Mouse (Mus musculus): ENCODE measurements around the gene Tex50. TPM values are rescaled to one million over a fixed set of nuclear protein-coding genes. Genes with fewer than 3 reads are reported as not detected.
"Not testable (repeated sequence)": the region's sequence is repeated elsewhere in the genome, so short reads cannot be mapped to it uniquely, and the experiment has no call there.

The Tex50 gene
- polyA plus RNA-seq, 1 experiment from 2014 or later = 0.59 TPM

DNA sequence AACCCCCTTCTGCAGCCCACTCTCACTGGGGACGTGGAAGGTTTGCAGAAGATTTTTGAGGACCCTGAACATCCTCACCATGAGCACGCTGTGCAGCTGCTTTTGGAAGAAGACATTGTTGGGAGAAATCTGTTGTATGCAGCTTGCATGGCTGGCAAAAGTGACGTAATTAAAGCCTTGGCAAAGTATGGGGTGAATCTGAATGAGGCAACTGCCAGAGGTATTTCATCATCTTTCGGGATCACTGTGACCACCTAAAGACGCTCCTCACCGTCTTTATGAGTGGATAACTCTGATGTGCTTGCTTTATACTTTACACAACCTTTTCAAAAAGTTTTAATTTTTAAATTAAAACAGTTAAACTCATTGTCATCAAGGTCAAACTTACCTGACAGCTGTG is 8.0 kb downstream of the Tex50 start:
- no peak for ATAC-seq (ENCODE audit: insufficient number of reproducible peaks, insufficient read depth, low FRiP score, low TSS enrichment, low read depth)
- no peak overlapping the region for H3K9ac ChIP-seq
- H3K4me3 ChIP-seq = no peak overlapping the region
- H3K4me1 ChIP-seq = no peaks in the 10 kb centered on the region
- no peak overlapping the region for H3K27ac ChIP-seq
- H3K9me3 ChIP-seq = no peaks in the 10 kb centered on the region
- no peak overlapping the region for H3K4me2 ChIP-seq
- no peaks in the 10 kb centered on the region for H3K27me3 ChIP-seq
- WGBS = 82% methylated on average over 6 of the region's 6 CpGs
- no peaks in the 10 kb centered on the region for H3K36me3 ChIP-seq

DNA sequence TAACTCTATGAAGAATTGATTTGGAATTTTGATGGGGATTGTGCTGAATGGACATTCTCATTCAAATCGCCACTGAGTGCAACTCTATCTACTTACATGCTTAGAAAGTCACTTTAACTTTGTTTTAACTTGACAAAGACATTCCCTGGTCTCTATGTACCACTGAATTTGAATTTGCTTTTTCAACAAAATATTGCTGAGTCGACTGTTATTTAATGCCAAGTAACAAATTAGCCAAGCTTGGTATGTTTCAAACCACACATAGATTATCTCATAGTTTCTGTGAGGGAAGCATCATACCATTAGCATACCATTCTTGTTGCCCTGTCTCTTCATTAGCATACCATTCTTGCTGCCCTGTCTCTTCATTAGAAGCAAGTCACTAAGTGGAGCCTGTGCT is 11.2 kb downstream of the Tex50 start:
- Histone ChIP-seq H3K36me3 (no peaks in the 10 kb centered on the region), H3K4me3 (no peak overlapping the region), H3K4me2 (no peak overlapping the region), H3K27me3 (no peaks in the 10 kb centered on the region), H3K27ac (no peak overlapping the region), H3K4me1 (no peaks in the 10 kb centered on the region), H3K9me3 (no peaks in the 10 kb centered on the region), H3K9ac (no peak overlapping the region)
- ATAC-seq (ENCODE audit: insufficient number of reproducible peaks, insufficient read depth, low FRiP score, low TSS enrichment, low read depth) = no peak
- WGBS = 83% methylated on average over 2 of the region's 2 CpGs

DNA sequence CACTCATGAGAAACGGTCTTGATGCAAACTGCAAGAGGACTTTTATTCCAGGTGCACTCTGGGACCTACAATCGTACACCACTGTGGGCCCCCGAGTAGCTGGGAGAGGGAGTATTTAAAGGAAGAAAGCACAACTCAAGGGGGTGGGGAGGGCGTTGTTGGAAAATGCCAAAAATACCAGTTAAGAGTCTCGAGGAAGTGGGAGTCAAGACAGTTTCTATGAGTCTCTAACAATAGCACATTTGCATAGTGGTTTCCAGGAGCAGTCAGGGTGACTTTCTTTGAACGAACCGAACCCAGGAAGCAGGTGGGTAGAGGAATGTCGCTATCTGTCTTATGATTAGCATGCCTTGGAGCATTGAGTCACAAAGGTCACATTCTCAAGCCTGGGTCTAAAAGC is 13.5 kb downstream of the Tex50 start:
- 81% methylated on average over 8 of the region's 8 CpGs for WGBS
- not testable (repeated sequence) for ATAC-seq (ENCODE audit: insufficient number of reproducible peaks, insufficient read depth, low FRiP score, low TSS enrichment, low read depth); H3K4me1 ChIP-seq; H3K36me3 ChIP-seq; H3K9me3 ChIP-seq; H3K27ac ChIP-seq; H3K27me3 ChIP-seq; H3K4me2 ChIP-seq; H3K4me3 ChIP-seq; H3K9ac ChIP-seq

DNA sequence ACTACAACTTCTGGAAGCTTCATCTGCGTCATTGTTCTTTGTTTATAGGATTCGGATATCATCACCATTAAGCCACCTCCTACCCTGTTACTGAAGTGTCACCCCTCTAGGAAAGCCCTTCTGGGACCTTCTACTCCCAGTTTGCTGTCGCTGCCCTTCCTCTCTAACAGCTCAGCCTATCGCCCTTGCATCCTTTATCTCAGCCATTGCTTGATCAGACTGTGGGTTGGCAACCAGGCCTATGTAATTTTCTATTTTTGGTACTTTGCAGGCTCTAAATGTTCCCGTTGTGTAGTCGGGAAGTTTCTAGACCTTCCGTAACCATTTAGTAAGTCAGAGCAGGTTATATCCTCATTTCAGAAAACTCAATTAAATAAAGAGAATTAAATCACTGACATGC is 15.9 kb downstream of the Tex50 start:
- Histone ChIP-seq H3K27ac (no peak overlapping the region), H3K4me2 (peak overlapping the region; percentile 74; the same call in 1 of the 2 replicates), H3K27me3 (no peaks in the 10 kb centered on the region), H3K36me3 (no peaks in the 10 kb centered on the region), H3K9ac (no peak overlapping the region), H3K9me3 (no peaks in the 10 kb centered on the region), H3K4me1 (no peaks in the 10 kb centered on the region), H3K4me3 (no peak overlapping the region; the same call in 1 of the 2 replicates)
- no peak for ATAC-seq (ENCODE audit: insufficient number of reproducible peaks, insufficient read depth, low FRiP score, low TSS enrichment, low read depth)
- 89% methylated on average over 7 of the region's 7 CpGs for WGBS

DNA sequence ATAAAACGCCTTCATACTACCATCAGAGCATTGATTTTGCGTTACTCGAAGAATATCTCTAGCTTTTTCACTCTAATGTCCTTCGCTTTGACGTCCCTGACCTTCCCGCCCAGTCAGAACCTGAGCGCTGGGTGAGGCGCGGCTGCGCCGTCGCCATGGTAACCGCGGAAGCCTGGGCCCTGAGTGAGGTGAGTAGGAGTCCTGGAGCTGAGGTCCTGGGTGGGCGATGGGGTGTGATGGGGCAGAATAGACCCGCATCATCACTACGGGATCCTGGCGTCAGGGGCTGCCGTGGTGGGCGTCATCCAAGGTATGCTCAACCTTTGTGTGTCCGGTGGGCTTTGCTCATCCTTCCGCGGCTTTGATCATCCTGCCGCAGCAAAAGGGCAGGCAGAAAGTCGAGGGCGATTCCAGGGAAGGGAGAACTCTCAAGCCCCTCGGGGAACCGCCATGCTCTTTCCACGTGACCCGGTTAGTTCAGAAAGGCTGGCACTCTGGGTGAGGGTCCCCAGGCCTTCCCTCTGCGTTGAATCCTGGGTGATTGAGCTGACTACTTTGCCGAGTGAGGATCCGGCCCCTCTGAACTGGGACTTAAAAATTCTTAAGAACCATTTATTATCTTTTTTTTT is 16.5 kb downstream of the Tex50 start, which contains the start of gene Ankrd45:
TSS of gene Ankrd45 (plus strand) at position 161 of the 629 bp plus-strand sequence.
- peak within 1 kb of the TSS; percentile 74 for H3K4me2 ChIP-seq
- ATAC-seq (ENCODE audit: insufficient number of reproducible peaks, insufficient read depth, low FRiP score, low TSS enrichment, low read depth) = peak; percentile 82; the same call in 1 of the 2 replicates
- no peak within 1 kb of the TSS for H3K27ac ChIP-seq
- 4% methylated on average over 33 of the region's 33 CpGs for WGBS
- peak within 1 kb of the TSS; percentile 48 for H3K4me3 ChIP-seq
- H3K9me3 ChIP-seq = no peaks in the 10 kb centered on the region
- peak within 1 kb of the TSS; percentile 74 for H3K9ac ChIP-seq
- H3K27me3 ChIP-seq = no peaks in the 10 kb centered on the region
- no peaks in the 10 kb centered on the region for H3K4me1 ChIP-seq
- H3K36me3 ChIP-seq = no peaks in the 10 kb centered on the region

DNA sequence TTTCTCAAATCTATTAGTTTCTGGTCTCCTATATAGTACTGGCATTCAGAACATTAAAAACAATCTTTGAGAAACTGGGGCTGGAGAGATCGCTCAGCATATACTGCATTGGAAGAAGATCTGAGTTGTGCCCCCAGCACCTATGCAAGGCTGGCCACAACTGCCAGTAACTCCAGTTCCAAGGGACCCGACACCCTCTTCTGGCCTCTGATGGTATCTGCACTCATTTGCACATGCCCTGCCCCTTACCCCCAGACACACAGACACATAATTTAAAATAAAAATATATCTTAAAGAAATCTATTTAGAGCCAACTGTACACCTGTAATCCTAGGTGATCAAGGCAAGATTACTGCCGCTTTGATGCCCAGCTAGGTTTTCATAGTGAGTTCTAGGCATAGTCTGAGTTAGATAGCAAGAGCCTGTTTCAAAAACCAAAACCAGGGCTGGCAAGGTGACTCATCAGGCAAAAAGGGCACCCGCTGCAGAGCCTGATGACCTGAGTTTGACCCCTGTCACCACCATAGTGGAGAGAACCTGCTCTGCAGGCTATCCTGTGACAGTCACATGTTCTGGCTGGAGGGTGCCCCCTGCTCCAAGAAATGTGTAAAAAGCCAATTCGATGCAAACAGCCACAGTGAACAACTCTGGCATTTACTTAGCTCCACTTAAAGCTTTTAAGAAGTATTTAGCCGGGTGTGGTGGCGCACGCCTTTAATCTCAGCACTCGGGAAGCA is 18.9 kb downstream of the Tex50 start:
- Histone ChIP-seq H3K4me1 (no peaks in the 10 kb centered on the region), H3K4me3 (no peak overlapping the region), H3K4me2 (no peak overlapping the region), H3K9ac (no peak overlapping the region), H3K27me3 (no peaks in the 10 kb centered on the region), H3K27ac (no peak overlapping the region), H3K36me3 (no peaks in the 10 kb centered on the region), H3K9me3 (no peaks in the 10 kb centered on the region)
- 77% methylated on average over 9 of the region's 9 CpGs for WGBS
- no peak for ATAC-seq (ENCODE audit: insufficient number of reproducible peaks, insufficient read depth, low FRiP score, low TSS enrichment, low read depth)

DNA sequence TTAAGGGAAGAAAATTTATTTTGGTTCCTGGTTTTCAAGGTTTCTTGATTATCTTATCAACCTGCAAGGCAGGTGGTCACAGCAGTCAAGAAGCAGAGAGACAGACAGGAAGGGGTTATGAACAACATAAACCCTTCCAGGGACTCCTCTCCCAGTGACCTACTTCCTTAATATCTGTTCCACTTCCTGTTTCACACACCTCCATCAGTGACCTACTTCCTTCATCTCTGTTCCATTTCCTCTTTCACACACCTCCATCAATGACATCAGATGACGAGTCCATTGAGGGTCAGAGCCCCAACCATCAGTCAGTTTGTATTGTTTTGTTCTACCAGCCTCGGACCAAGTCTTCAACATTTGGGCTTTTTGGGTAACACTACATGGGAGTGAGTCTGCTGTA is 19.6 kb downstream of the Tex50 start:
- Histone ChIP-seq H3K27me3 (no peaks in the 10 kb centered on the region), H3K4me2 (no peak overlapping the region), H3K9ac (no peak overlapping the region), H3K27ac (no peak overlapping the region), H3K4me1 (no peaks in the 10 kb centered on the region), H3K36me3 (no peaks in the 10 kb centered on the region), H3K9me3 (no peaks in the 10 kb centered on the region), H3K4me3 (no peak overlapping the region)
- ATAC-seq (ENCODE audit: insufficient number of reproducible peaks, insufficient read depth, low FRiP score, low TSS enrichment, low read depth) = no peak
- 88% methylated on average over 2 of the region's 2 CpGs for WGBS

DNA sequence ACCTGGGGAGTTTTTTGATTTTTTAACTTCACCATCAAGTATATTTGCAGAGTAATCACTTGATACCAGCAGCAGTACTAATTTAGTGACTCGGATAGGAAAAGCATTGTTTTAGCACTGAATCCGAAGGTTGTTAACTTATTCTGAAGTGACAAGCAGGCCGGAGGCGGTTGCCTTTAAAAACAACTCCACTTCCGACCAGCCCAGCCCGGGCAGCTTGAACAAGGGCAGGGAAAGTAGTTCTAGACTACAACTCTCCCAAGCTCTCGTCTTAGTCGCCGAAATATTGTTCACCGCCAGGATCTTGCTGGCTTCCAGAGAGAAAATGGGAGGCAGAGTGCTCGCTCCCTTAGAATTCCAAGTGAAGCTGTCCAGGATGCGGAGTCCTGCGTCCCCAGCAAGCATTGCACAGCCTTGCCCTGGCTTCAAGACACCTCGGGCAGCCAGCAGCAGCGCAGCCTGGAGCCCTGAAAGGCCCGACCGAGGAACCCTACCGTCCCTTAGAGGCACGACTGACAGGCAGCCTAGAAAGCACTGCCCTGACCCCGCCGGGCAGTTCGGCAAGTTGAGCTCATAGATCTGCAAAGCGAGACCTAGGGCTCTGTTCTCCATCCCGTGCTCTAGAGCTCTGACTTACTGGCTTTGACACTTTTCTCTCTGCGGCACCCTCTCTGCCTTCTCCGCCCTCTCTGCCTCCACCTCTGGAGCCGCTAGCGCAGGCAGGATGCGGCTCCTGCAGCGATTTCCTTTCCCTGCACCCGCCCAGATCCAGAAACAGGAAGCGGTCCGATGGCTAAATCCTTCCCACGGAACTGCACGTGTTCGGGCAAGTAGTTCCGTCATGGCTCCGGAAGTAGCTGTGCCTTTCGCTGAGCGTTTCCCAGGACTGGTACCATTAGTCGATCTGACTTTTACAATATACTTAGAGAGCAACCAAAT is 28.1 kb downstream of the Tex50 start, which contains the start of gene Klhl20:
TSS of gene Klhl20 (minus strand) at position 786 of the 939 bp plus-strand sequence.
- H3K27ac ChIP-seq = peak within 1 kb of the TSS; percentile 90
- H3K9ac ChIP-seq = peak within 1 kb of the TSS; percentile 96
- H3K4me3 ChIP-seq = peak within 1 kb of the TSS; percentile 94
- peak within 1 kb of the TSS; percentile 81 for H3K4me2 ChIP-seq
- H3K27me3 ChIP-seq = no peaks in the 10 kb centered on the region
- no peaks in the 10 kb centered on the region for H3K9me3 ChIP-seq
- ATAC-seq (ENCODE audit: insufficient number of reproducible peaks, insufficient read depth, low FRiP score, low TSS enrichment, low read depth) = peak; percentile 72
- 2% methylated on average over 41 of the region's 41 CpGs for WGBS
- peaks cover 7% of the 10 kb centered on the region; the same call in 1 of the 2 replicates for H3K36me3 ChIP-seq
- H3K4me1 ChIP-seq = peaks cover 8% of the 10 kb centered on the region

DNA sequence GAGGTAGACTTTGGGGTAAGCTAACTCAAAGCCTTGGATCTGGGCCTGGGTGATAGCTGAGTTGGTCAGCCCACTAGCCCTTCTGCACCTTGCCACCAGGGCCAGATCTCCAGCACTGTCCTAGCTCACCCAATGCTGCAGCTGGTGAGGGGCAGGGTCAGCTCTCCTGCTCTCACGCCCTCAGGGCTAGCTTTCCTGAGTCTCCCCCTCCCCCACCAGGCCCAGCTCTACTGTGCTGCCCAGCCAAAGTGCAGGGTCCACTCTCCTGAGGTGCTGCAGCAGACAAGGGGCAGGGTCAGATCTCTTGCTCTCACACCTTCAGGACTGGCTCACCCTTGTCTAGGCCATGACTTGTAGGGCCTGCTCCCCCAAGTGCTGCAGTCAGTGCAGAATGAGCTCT is 32.7 kb downstream of the Tex50 start:
- no peak overlapping the region for H3K27ac ChIP-seq
- 89% methylated on average over 1 of the region's 1 CpGs for WGBS
- H3K4me2 ChIP-seq = no peak overlapping the region
- 0 out of 2 replicates have a peak, but pooled peaks have one; percentile 32 for ATAC-seq (ENCODE audit: insufficient number of reproducible peaks, insufficient read depth, low FRiP score, low TSS enrichment, low read depth)
- no peaks in the 10 kb centered on the region for H3K9me3 ChIP-seq
- H3K27me3 ChIP-seq = no peaks in the 10 kb centered on the region
- H3K4me3 ChIP-seq = no peak overlapping the region
- no peak overlapping the region for H3K9ac ChIP-seq
- H3K4me1 ChIP-seq = peaks cover 8% of the 10 kb centered on the region
- peaks cover 7% of the 10 kb centered on the region; the same call in 1 of the 2 replicates for H3K36me3 ChIP-seq

DNA sequence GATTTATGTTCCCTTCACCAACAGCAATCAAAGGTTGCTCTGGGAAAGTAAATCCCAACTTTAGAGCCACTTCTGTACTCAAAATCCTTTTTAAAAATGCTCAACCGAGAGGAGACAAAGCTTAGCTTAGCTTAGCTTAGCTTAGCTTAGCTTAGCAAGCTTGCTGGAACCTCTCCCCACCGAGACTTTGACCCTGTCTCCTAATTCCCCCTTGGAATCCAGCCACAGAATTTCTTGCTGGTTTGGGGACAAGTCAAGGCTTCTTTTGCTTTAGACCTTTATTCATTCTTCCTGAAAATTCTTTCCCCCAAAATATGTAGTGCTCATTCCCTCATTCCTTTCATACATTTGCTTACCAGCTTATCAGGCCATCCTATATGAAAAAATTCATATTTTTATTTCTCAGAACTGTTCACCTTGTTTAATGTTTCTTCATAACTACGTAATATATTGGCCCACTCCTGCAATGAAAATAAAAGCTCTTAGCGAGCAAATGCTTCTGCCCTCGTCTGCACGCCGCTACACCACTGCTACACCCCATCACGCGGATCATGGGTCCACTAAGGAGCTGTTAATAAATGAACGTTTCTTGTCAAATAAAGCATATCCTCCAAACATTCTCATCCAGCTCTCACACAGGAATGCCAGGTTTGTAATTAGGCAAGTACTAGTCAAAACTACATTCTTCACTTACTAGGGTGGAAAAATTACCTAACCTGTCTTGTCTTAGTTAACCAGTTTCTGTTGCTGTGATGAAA is 36.3 kb downstream of the Tex50 start:
- H3K9me3 ChIP-seq = no peaks in the 10 kb centered on the region
- no peak overlapping the region for H3K9ac ChIP-seq
- no peak overlapping the region for H3K4me3 ChIP-seq
- no peak overlapping the region for H3K27ac ChIP-seq
- WGBS = 90% methylated on average over 10 of the region's 10 CpGs
- H3K4me1 ChIP-seq = no peaks in the 10 kb centered on the region
- ATAC-seq (ENCODE audit: insufficient number of reproducible peaks, insufficient read depth, low FRiP score, low TSS enrichment, low read depth) = no peak
- peaks cover 11% of the 10 kb centered on the region; the same call in 1 of the 2 replicates for H3K36me3 ChIP-seq
- H3K4me2 ChIP-seq = no peak overlapping the region
- no peaks in the 10 kb centered on the region for H3K27me3 ChIP-seq

DNA sequence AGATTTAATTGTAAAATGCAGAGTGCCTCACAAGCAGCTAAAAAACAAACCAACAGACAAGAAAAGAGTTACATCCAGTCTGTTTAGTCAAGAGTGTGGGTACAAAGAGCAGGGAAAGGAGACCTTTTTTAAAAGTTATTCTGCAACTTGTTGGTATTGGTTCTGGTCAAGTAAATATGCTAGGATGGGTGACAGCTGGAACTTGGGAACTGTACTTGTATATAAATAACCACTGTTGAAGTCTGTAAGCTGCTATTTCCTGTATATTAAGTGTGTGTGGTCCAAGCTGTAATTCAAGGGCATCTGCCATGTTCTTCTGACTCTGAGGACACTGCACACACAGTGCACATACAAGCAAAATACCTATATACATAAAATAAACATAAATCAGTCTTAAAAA is 44.5 kb downstream of the Tex50 start:
- H3K4me1 ChIP-seq = no peaks in the 10 kb centered on the region
- ATAC-seq (ENCODE audit: insufficient number of reproducible peaks, insufficient read depth, low FRiP score, low TSS enrichment, low read depth) = no peak

More for the DNA sequence above, 44.5 kb downstream of the Tex50 start:
- H3K27me3 ChIP-seq = no peaks in the 10 kb centered on the region
- no peak overlapping the region for H3K27ac ChIP-seq
- H3K36me3 ChIP-seq = peaks cover under 1% of the 10 kb centered on the region; the same call in 1 of the 2 replicates
- no peak overlapping the region for H3K4me3 ChIP-seq
- H3K4me2 ChIP-seq = no peak overlapping the region
- H3K9ac ChIP-seq = no peak overlapping the region
- no peaks in the 10 kb centered on the region for H3K9me3 ChIP-seq

Data from embryonic facial prominence, embryonic 13.5 days (tissue).